Mouse (Mus musculus): ENCODE results near the gene Nudt3.

Nudt3 gene

DNA sequence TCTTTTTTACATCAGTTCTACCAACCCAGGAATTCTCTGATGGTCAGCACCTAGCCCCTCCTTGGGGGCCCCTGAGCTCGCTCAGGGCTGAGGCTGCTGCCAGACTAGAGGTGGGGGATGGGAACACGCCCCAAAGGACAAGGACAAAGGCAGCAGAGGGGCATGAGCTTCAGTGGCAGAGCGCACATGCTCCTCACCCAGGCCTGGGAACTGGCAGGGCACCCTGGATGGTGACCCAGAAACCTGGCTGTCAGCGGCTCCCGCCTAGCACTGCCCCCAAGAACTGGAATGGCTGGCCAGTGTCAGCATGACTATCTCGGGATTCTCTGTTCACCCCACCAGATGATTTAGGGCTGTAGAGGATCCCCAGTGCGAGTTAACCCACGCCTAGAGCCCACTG, 74.1 kb downstream of the Nudt3 start:
- no peak for DNase-seq (ENCODE audit: low spot score in 2 of 2)

GRCm38 (mm10) chr17:27547253-27547868, 75.9 kb downstream of the Nudt3 start:
- no peak for DNase-seq (ENCODE audit: low spot score in 2 of 2)

- DNase-seq (ENCODE audit: low spot score in 2 of 2) = no peak
Observed at GRCm38 (mm10) chr17:27546574-27547085, 76.7 kb downstream of the Nudt3 start.

- no peak for DNase-seq (ENCODE audit: low spot score in 2 of 2)
Observed at GRCm38 (mm10) chr17:27545991-27546390, 77.3 kb downstream of the Nudt3 start.

- DNase-seq (ENCODE audit: low spot score in 2 of 2) = no peak
Observed at GRCm38 (mm10) chr17:27544551-27544950, 78.7 kb downstream of the Nudt3 start.

DNA sequence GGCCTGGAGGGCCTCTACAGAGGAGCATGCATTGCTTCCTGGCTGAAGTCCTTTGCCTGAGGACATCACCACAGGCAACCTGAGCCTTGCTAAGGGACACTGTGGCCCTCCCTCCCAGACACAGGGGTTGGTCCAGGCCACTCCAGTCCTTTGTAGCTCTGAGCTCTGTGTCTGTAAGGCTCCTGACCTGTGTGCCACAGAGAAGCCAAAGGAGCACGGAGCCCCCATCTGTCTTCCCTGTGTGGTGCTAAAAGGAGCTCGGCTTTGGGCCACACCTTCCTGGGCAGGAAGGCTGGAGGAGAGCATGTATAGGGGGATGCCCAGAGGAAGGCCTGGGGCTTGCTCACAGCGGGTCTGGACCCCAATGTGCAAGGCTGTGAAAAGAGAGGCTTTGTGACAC, 81.3 kb downstream of the Nudt3 start:
- no peak for DNase-seq (ENCODE audit: low spot score in 2 of 2)

GRCm38 (mm10) chr17:27541261-27541660, 82.0 kb downstream of the Nudt3 start:
- DNase-seq (ENCODE audit: low spot score in 2 of 2) = no peak

DNA sequence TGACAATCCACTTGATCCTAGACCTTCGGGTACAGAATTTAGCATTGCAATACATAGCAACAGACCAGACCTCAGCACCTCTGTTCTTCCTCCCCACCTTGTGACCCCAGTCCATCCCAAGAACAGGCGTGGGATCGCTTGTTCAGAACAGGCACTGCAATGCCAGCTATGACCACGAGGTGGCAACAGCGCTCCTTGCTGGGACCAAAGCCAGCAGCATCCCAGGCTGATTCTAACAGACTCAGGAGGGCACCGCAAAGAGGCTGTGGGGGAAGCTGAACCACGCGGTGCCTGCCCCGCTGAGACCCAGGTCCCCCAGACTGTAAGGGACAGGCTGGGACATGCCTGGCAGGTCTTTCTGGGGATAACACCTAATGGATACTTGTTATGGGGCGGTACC, 88.6 kb downstream of the Nudt3 start:
- peak; percentile 95 to 97 for DNase-seq (ENCODE audit: low spot score in 2 of 2)

DNA sequence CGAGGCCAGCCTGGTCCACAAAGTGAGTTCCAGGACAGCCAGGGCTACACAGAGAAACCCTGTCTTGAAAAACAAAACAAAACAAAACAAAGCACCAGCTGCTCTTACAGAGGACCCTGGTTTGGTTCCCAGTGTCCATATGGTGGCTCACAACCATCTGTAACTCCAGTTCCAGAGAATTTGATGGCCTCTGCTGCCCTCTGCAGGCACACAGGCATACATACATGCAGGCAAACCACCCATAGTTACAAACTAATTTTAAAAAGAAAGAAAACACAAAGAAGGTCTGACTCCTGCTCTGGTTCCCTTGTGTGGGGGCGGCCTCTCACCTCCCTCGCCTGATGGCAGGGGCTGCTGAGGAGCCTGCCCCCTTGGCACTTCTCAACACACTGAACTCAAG, 89.9 kb downstream of the Nudt3 start:
- no peak for DNase-seq (ENCODE audit: low spot score in 2 of 2)

- DNase-seq (ENCODE audit: low spot score in 2 of 2) = no peak
Observed at GRCm38 (mm10) chr17:27532095-27532494, 91.2 kb downstream of the Nudt3 start.

All from cerebellum, postnatal 4 days (tissue).